Mouse (Mus musculus) forebrain, embryonic 14.5 days (tissue): Measurements from ENCODE around the gene Pafah1b1. TPM values are rescaled to one million over a fixed set of nuclear protein-coding genes. Genes with fewer than 3 reads are reported as not detected.

ENCODE experiments used
- ATAC-seq: fragments of 200-750 bp; cut with Nextera tagmentation; 2 replicates; pipeline ENCODE4 v1.8.0; 2017; ENCODE audit warnings: mild to moderate bottlenecking, moderate library complexity
- DNase-seq: peaks from one replicate; pipeline ENCODE4 v3.0.0-alpha.2; 2015; ENCODE audit warnings: low spot score
- H3K27ac ChIP-seq: fragments of 300-500 bp; sonication (generic); 2 replicates; pipeline ENCODE4 v1.5.1; 2014; ENCODE audit warnings: low read depth, mild to moderate bottlenecking, control low read depth, low read length, moderate library complexity
- H3K27me3 ChIP-seq: fragments of 300-500 bp; sonication (generic); replicated peaks from 2 replicates; pipeline ENCODE4 v1.6.1; 2014; ENCODE audit warnings: low read length, control low read depth, mixed read lengths; ENCODE audit not compliant: control insufficient read depth, insufficient read depth
- H3K36me3 ChIP-seq: fragments of 300-500 bp; sonication (generic); 2 replicates; pipeline ENCODE4 v1.6.1; 2014; ENCODE audit warnings: low read length, control low read depth; ENCODE audit not compliant: control insufficient read depth, insufficient read depth
- H3K4me1 ChIP-seq: fragments of 300-500 bp; sonication (generic); 2 replicates; pipeline ENCODE4 v1.6.1; 2014; ENCODE audit warnings: antibody characterized with exemption, low read length, control low read depth; ENCODE audit not compliant: control insufficient read depth, insufficient read depth
- H3K4me2 ChIP-seq: fragments of 300-500 bp; sonication (generic); 2 replicates; pipeline ENCODE4 v1.6.1; 2014; ENCODE audit warnings: mild to moderate bottlenecking, control low read depth, low read length
- H3K4me3 ChIP-seq: fragments of 300-500 bp; sonication (generic); 2 replicates; pipeline ENCODE4 v1.5.1; 2014; ENCODE audit warnings: low read depth, low read length, control low read depth
- H3K9ac ChIP-seq: fragments of 300-500 bp; sonication (generic); 2 replicates; pipeline ENCODE4 v1.6.1; 2014; ENCODE audit warnings: mild to moderate bottlenecking, low read length, control low read depth, moderate library complexity
- H3K9me3 ChIP-seq: fragments of 300-500 bp; sonication (generic); replicated peaks from 2 replicates; pipeline ENCODE4 v1.6.1; 2016; ENCODE audit warnings: low read length, control low read depth, mixed read lengths; ENCODE audit not compliant: control insufficient read depth
- WGBS: fragments of 180-500 bp; shearing (Covaris S2); extraction: QIAGEN DNeasy Blood & Tissue Kit; methylation state at CpG from one replicate; pipeline ENCODE4 v1.1.7; 2014; 5-methylcytosine and 5-hydroxymethylcytosine counted together
- polyA plus RNA-seq: library from polyadenylated mRNA; unstranded; fragments of >200 nt; fragmentation: Nextera tagmentation; extraction: Ambion mirVana; gene quantifications from 2 replicates; pipeline ENCODE4 v1.2.1, GENCODE M21; 2014

Pafah1b1 gene
- polyA plus RNA-seq, 1 experiment from 2014 or later = 88.2 TPM

- H3K36me3 ChIP-seq = no peaks in the 10 kb centered on the region
- WGBS = 9% methylated on average over 1 of the region's 1 CpGs
- H3K27me3 ChIP-seq = no peaks in the 10 kb centered on the region
- peak overlapping the region; percentile 82 for H3K9ac ChIP-seq
- peaks cover 9% of the 10 kb centered on the region; the same call in 1 of the 2 replicates for H3K4me1 ChIP-seq
- peak overlapping the region; percentile 57; the same call in 1 of the 2 replicates for H3K27ac ChIP-seq
- no peaks in the 10 kb centered on the region for H3K9me3 ChIP-seq
- H3K4me2 ChIP-seq = peak overlapping the region; percentile 92
- peak; percentile 19; the same call in 1 of the 2 replicates for ATAC-seq
- no peak for DNase-seq
- peak overlapping the region; percentile 97 for H3K4me3 ChIP-seq
These were observed 75.8 kb downstream of the Pafah1b1 start for GRCm38 (mm10) chr11:74648676-74649075.

- no peak overlapping the region for H3K9ac ChIP-seq
- H3K4me2 ChIP-seq = no peak overlapping the region
- H3K9me3 ChIP-seq = no peaks in the 10 kb centered on the region
- H3K4me1 ChIP-seq = peaks cover 9% of the 10 kb centered on the region; the same call in 1 of the 2 replicates
- H3K36me3 ChIP-seq = no peaks in the 10 kb centered on the region
- no peaks in the 10 kb centered on the region for H3K27me3 ChIP-seq
- ATAC-seq = no peak
- 83% methylated on average over 1 of the region's 1 CpGs for WGBS
- no peak for DNase-seq
- no peak overlapping the region for H3K4me3 ChIP-seq
- no peak overlapping the region for H3K27ac ChIP-seq
These were observed 76.5 kb downstream of the Pafah1b1 start for GRCm38 (mm10) chr11:74647966-74648365.

- H3K27ac ChIP-seq = no peak overlapping the region
- no peaks in the 10 kb centered on the region for H3K27me3 ChIP-seq
- 73% methylated on average over 1 of the region's 1 CpGs for WGBS
- no peaks in the 10 kb centered on the region for H3K36me3 ChIP-seq
- H3K4me2 ChIP-seq = no peak overlapping the region
- peaks cover 13% of the 10 kb centered on the region for H3K4me1 ChIP-seq
- H3K9ac ChIP-seq = no peak overlapping the region
- no peak for ATAC-seq
- no peak for DNase-seq
- H3K9me3 ChIP-seq = no peaks in the 10 kb centered on the region
- H3K4me3 ChIP-seq = no peak overlapping the region
These were observed 84.8 kb downstream of the Pafah1b1 start for GRCm38 (mm10) chr11:74639628-74640027.

GRCm38 (mm10) chr11:74638791-74639411 lies 85.6 kb downstream of the Pafah1b1 start:
- H3K9me3 ChIP-seq = no peaks in the 10 kb centered on the region
- DNase-seq (no peak), ATAC-seq (peak; percentile 46)
- peak overlapping the region; percentile 66 for H3K4me3 ChIP-seq
- H3K4me1 ChIP-seq = peaks cover 13% of the 10 kb centered on the region
- H3K4me2 ChIP-seq = peak overlapping the region; percentile 93
- H3K9ac ChIP-seq = peak overlapping the region; percentile 89
- H3K36me3 ChIP-seq = no peaks in the 10 kb centered on the region
- 10% methylated on average over 9 of the region's 9 CpGs for WGBS
- no peaks in the 10 kb centered on the region for H3K27me3 ChIP-seq
- H3K27ac ChIP-seq = peak overlapping the region; percentile 87; the same call in 1 of the 2 replicates

GRCm38 (mm10) chr11:74637971-74638790 lies 86.3 kb downstream of the Pafah1b1 start:
- Histone ChIP-seq H3K27ac (peak overlapping the region; percentile 87), H3K36me3 (no peaks in the 10 kb centered on the region), H3K9ac (peak overlapping the region; percentile 89), H3K4me1 (peaks cover 13% of the 10 kb centered on the region), H3K4me3 (peak overlapping the region; percentile 66), H3K9me3 (no peaks in the 10 kb centered on the region), H3K4me2 (peak overlapping the region; percentile 93), H3K27me3 (no peaks in the 10 kb centered on the region)
- peak; percentile 87 for ATAC-seq
- peak; percentile 85 for DNase-seq
- WGBS = under 1% methylated on average over 85 of the region's 86 CpGs

GRCm38 (mm10) chr11:74637486-74637885 lies 87.0 kb downstream of the Pafah1b1 start:
- Histone ChIP-seq H3K9me3 (no peaks in the 10 kb centered on the region), H3K36me3 (no peaks in the 10 kb centered on the region), H3K9ac (peak overlapping the region; percentile 89), H3K4me3 (peak overlapping the region; percentile 66), H3K27ac (peak overlapping the region; percentile 87), H3K27me3 (no peaks in the 10 kb centered on the region), H3K4me1 (peaks cover 13% of the 10 kb centered on the region), H3K4me2 (peak overlapping the region; percentile 93)
- no peak for DNase-seq
- ATAC-seq = no peak; the same call in 1 of the 2 replicates
- WGBS = 19% methylated on average over 8 of the region's 8 CpGs

DNA sequence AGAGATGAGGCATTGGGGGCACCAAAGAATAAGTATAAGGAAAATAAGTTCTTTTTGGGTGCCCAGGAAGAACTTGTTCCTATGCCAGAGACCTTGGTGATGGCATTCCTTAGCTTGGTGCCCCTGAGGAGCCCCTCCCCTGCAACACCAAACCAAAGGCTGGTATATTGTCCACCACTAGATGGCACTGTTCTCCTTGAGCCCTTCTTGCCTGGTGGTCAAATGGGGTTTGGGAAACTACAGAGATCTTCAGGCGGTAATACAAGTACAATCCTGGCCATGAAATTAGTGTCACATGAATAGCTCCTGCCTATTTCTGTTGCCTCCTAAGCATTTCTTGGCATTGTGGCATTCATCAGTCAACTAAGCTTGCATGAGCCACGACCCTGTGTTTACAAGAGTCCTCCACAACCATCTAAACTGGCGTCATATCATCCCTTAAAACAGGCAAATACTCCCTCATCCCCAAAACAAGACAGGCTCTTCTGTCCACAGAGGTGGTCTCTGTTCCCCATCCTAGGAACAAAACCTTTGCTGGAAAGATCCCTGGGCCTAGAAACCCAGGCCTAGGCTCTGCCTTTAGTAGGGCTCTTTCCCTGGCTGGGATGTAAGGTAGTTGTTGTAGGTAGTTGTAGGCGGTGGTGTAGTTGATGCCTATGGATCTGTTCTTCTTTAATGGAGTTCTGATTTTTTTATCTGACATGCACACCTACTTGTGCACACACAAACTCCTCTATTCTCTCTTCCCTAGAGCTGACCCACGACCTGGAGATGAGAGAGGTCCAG lies 89.8 kb downstream of the Pafah1b1 start:
- no peaks in the 10 kb centered on the region for H3K9me3 ChIP-seq
- H3K27me3 ChIP-seq = no peaks in the 10 kb centered on the region
- H3K4me1 ChIP-seq = peaks cover 13% of the 10 kb centered on the region
- DNase-seq (peak; percentile 87), ATAC-seq (no peak)
- no peaks in the 10 kb centered on the region for H3K36me3 ChIP-seq
- H3K27ac ChIP-seq = no peak overlapping the region
- 65% methylated on average over 5 of the region's 5 CpGs for WGBS
- no peak overlapping the region for H3K4me2 ChIP-seq
- no peak overlapping the region for H3K4me3 ChIP-seq
- H3K9ac ChIP-seq = no peak overlapping the region

- H3K9me3 ChIP-seq = no peaks in the 10 kb centered on the region
- DNase-seq = no peak
These were observed 92.3 kb downstream of the Pafah1b1 start for GRCm38 (mm10) chr11:74631880-74632789.

More at GRCm38 (mm10) chr11:74631880-74632789, 92.3 kb downstream of the Pafah1b1 start:
- no peak for ATAC-seq
- Histone ChIP-seq H3K27ac (no peak overlapping the region), H3K27me3 (no peaks in the 10 kb centered on the region), H3K4me3 (no peak overlapping the region), H3K4me2 (no peak overlapping the region), H3K36me3 (no peaks in the 10 kb centered on the region), H3K9ac (no peak overlapping the region), H3K4me1 (peaks cover under 1% of the 10 kb centered on the region; the same call in 1 of the 2 replicates)
- WGBS = 74% methylated on average over 7 of the region's 7 CpGs
